Mouse (Mus musculus) heart, embryonic 16.5 days (tissue): ENCODE measurements around the gene 4921517D22Rik. TPM values are rescaled to one million over a fixed set of nuclear protein-coding genes. Genes with fewer than 3 reads are reported as not detected.
"Not testable (repeated sequence)": the region's sequence is repeated elsewhere in the genome, so short reads cannot be mapped to it uniquely, and the experiment has no call there.

Experiments used
- ATAC-seq: fragments of 200-750 bp; cut with Nextera tagmentation; replicated peaks from 2 replicates; pipeline ENCODE4 v1.8.0; 2017; ENCODE audit warnings: moderate number of reproducible peaks; ENCODE audit not compliant: insufficient read depth, low FRiP score; ENCODE audit errors: extremely low read depth
- H3K27ac ChIP-seq: fragments of 300-500 bp; sonication (generic); 2 replicates; pipeline ENCODE4 v1.5.1; 2014; ENCODE audit warnings: mild to moderate bottlenecking, low read length, control low read depth, moderate library complexity
- H3K27me3 ChIP-seq: fragments of 300-500 bp; sonication (generic); 2 replicates; pipeline ENCODE4 v1.6.1; 2014; ENCODE audit warnings: low read length, mixed read lengths; ENCODE audit not compliant: control insufficient read depth, insufficient read depth
- H3K36me3 ChIP-seq: fragments of 300-500 bp; sonication (generic); 2 replicates; pipeline ENCODE4 v1.6.1; 2014; ENCODE audit not compliant: control insufficient read depth, insufficient read depth
- H3K4me1 ChIP-seq: fragments of 300-500 bp; sonication (generic); 2 replicates; pipeline ENCODE4 v1.6.1; 2014; ENCODE audit warnings: low read length, mixed read lengths; ENCODE audit not compliant: control insufficient read depth, insufficient read depth
- H3K4me2 ChIP-seq: fragments of 300-500 bp; sonication (generic); 2 replicates; pipeline ENCODE4 v1.6.1; 2014; ENCODE audit warnings: low read depth, mild to moderate bottlenecking, control low read depth, low read length
- H3K4me3 ChIP-seq: fragments of 300-500 bp; sonication (generic); 2 replicates; pipeline ENCODE4 v1.5.1; 2014; ENCODE audit warnings: mild to moderate bottlenecking, control low read depth, low read length
- H3K9ac ChIP-seq: fragments of 300-500 bp; sonication (generic); 2 replicates; pipeline ENCODE4 v1.6.1; 2014; ENCODE audit warnings: low read length, control low read depth
- H3K9me3 ChIP-seq: fragments of 300-500 bp; sonication (generic); replicated peaks from 2 replicates; pipeline ENCODE4 v1.6.1; 2016; ENCODE audit warnings: low read length; ENCODE audit not compliant: control insufficient read depth
- WGBS: fragments of 180-500 bp; shearing (Covaris S2); extraction: QIAGEN DNeasy Blood & Tissue Kit; methylation state at CpG from one replicate; pipeline ENCODE4 v1.1.7; 2014; 5-methylcytosine and 5-hydroxymethylcytosine counted together
- polyA plus RNA-seq: library from polyadenylated mRNA; unstranded; fragments of >200 nt; fragmentation: Nextera tagmentation; extraction: Ambion mirVana; gene quantifications from 2 replicates; pipeline ENCODE4 v1.2.1, GENCODE M21; 2015

The 4921517D22Rik gene
- not detected in 2 replicates for polyA plus RNA-seq

DNA sequence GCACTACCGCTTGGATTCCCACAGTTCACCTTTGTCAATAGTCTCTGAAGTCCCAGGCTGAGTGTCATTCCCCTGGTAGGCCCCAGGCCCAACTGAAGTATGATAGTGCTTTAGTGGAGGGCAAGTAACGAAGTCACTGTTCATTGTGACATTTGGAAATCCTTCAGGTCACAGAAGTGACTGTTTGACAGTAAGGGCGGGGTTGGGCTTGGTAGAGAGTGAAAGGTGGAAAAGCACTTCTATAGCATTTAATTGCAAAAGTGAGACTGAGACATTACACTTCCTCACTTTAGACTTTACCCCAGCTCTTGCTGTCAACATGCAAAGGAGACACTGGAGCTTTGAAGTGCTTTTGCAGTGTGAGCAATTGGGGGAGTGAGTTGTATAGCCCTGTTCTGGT is at the start of gene 4921517D22Rik:
4921517D22Rik (minus strand) TSS at position 101 of the 400 bp plus-strand sequence.
- no peaks in the 10 kb centered on the region for H3K27me3 ChIP-seq
- WGBS, result 74% methylated on average over 3 of the region's 3 CpGs
- H3K4me1 ChIP-seq, result peaks cover 6% of the 10 kb centered on the region; the same call in 1 of the 2 replicates
- H3K9me3 ChIP-seq, result no peaks in the 10 kb centered on the region
- H3K4me3 ChIP-seq, result no peak within 1 kb of the TSS
- H3K4me2 ChIP-seq, result no peak within 1 kb of the TSS
- no peak within 1 kb of the TSS for H3K9ac ChIP-seq
- no peak within 1 kb of the TSS for H3K27ac ChIP-seq
- no peaks in the 10 kb centered on the region for H3K36me3 ChIP-seq
- no peak for ATAC-seq

GRCm38 (mm10) chr13:59741697-59742096 is 47.8 kb upstream of the 4921517D22Rik start:
- no peaks in the 10 kb centered on the region for H3K27me3 ChIP-seq
- no peak overlapping the region for H3K27ac ChIP-seq
- no peak overlapping the region for H3K4me2 ChIP-seq
- no peaks in the 10 kb centered on the region for H3K9me3 ChIP-seq
- peaks cover 5% of the 10 kb centered on the region for H3K4me1 ChIP-seq
- 69% methylated on average over 10 of the region's 10 CpGs for WGBS
- no peak for ATAC-seq
- H3K4me3 ChIP-seq, result no peak overlapping the region
- no peaks in the 10 kb centered on the region for H3K36me3 ChIP-seq
- H3K9ac ChIP-seq, result no peak overlapping the region

DNA sequence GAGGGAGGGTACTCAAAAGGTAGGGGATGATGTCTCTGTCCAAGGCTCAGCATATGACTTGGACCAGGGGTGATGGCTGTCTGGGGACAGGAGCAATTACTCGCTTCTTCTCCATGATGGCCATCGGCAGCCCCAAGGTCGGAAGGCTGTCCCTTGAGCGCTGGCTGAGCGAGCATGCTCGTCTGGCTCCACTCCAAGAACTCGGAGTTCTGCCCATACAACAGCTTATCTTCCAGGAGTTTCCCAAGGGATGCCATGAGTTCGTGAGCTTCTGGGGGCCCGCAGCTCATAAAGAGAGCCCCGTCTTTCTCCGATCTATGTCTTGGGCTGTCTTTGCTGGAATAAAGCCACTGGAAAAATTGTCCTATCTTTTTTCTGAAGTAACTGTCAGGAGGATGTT is 47.2 kb upstream of the 4921517D22Rik start:
- WGBS, result 41% methylated on average over 11 of the region's 11 CpGs
- no peak for ATAC-seq

DNA sequence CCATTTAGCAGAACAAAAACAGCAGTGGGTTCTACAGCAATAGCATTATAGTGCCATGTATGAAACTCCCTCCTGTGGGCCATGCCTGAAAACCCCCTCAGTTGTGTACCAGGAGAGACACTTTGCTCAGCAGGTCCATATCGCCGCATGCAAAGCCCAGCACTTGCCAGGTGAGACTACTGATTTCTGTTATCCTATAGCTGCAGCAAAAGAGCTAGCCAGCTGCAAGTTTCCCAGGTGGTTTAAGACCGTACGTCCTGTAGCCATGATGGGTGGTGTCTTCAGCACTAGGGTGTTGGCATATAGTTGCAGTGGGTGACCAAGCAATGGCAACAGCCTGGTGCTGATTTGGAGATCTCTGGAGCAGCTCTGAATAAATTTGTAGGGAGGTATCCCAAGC is 45.5 kb upstream of the 4921517D22Rik start:
- Histone ChIP-seq H3K36me3 (no peaks in the 10 kb centered on the region), H3K27me3 (no peaks in the 10 kb centered on the region), H3K4me3 (no peak overlapping the region), H3K9me3 (no peaks in the 10 kb centered on the region), H3K27ac (no peak overlapping the region), H3K4me2 (no peak overlapping the region), H3K4me1 (peaks cover 5% of the 10 kb centered on the region), H3K9ac (no peak overlapping the region)
- WGBS, result 87% methylated on average over 4 of the region's 4 CpGs
- ATAC-seq, result no peak

More for the DNA sequence above, 47.2 kb upstream of the 4921517D22Rik start:
- H3K4me1 ChIP-seq, result peaks cover 5% of the 10 kb centered on the region
- peak overlapping the region; percentile 24; the same call in 1 of the 2 replicates for H3K4me2 ChIP-seq
- no peak overlapping the region for H3K9ac ChIP-seq
- no peaks in the 10 kb centered on the region for H3K36me3 ChIP-seq
- H3K27me3 ChIP-seq, result no peaks in the 10 kb centered on the region
- no peak overlapping the region for H3K27ac ChIP-seq
- no peaks in the 10 kb centered on the region for H3K9me3 ChIP-seq
- H3K4me3 ChIP-seq, result no peak overlapping the region

DNA sequence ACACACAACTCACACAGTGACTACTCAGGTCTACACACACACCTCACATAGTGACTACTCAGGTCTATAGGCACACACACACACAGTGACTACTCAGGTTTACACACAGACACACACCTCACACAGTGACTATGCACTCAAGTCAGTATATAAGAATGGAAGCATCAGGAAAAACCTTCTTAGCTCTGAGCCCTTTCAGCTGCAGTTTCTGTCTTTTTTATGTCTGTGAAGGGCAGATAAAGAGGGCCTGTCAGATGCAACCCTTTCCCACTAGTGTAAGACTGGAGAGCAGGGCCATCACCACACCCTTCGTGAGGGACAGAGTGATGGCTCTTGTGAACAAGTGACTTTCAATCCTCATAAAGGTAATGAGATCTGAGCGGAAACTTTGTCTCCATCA is 44.5 kb upstream of the 4921517D22Rik start:
- peaks cover 5% of the 10 kb centered on the region for H3K4me1 ChIP-seq
- H3K4me2 ChIP-seq, result no peak overlapping the region
- H3K9me3 ChIP-seq, result no peaks in the 10 kb centered on the region
- 77% methylated on average over 2 of the region's 2 CpGs for WGBS
- ATAC-seq, result no peak
- no peak overlapping the region for H3K9ac ChIP-seq
- H3K4me3 ChIP-seq, result no peak overlapping the region
- H3K36me3 ChIP-seq, result no peaks in the 10 kb centered on the region
- H3K27me3 ChIP-seq, result no peaks in the 10 kb centered on the region
- no peak overlapping the region for H3K27ac ChIP-seq

DNA sequence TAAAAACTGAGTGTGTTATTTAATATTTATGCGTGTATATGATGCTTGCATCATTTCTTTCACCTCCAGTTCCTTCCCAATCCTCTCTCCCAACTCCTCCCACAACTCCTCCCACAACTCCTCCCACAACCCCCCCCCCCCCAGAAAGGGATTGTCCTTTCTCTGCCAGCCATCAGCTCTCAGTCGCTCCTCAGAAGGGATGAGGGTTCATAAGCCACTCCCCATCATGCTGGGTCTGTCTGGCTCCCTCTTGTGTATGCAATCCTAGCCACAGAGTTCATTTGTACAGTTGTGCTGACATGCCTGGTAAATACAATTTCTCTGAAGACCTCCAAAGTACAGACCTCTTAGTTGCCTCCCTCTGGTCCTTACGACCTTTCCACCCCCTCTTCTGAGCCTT is 41.3 kb upstream of the 4921517D22Rik start:
- Histone ChIP-seq H3K4me2 (no peak overlapping the region), H3K27ac (no peak overlapping the region), H3K9me3 (no peaks in the 10 kb centered on the region), H3K27me3 (no peaks in the 10 kb centered on the region), H3K36me3 (no peaks in the 10 kb centered on the region), H3K9ac (no peak overlapping the region), H3K4me3 (no peak overlapping the region), H3K4me1 (no peaks in the 10 kb centered on the region)
- no peak; the same call in 1 of the 2 replicates for ATAC-seq
- 26% methylated on average over 3 of the region's 3 CpGs for WGBS

- ATAC-seq, H3K27me3 ChIP-seq, H3K4me1 ChIP-seq, H3K36me3 ChIP-seq, H3K4me3 ChIP-seq, H3K9ac ChIP-seq, H3K27ac ChIP-seq, H3K4me2 ChIP-seq, H3K9me3 ChIP-seq: not testable (repeated sequence)
- 29% methylated on average over 6 of the region's 6 CpGs for WGBS
Measured at GRCm38 (mm10) chr13:59734347-59734746, 40.4 kb upstream of the 4921517D22Rik start.

- Histone ChIP-seq H3K27ac (no peak overlapping the region), H3K4me1 (no peaks in the 10 kb centered on the region), H3K4me3 (no peak overlapping the region), H3K36me3 (no peaks in the 10 kb centered on the region), H3K4me2 (no peak overlapping the region), H3K27me3 (no peaks in the 10 kb centered on the region), H3K9ac (no peak overlapping the region), H3K9me3 (no peaks in the 10 kb centered on the region)
- WGBS, result 90% methylated on average over 2 of the region's 4 CpGs
- ATAC-seq, result no peak
Measured at GRCm38 (mm10) chr13:59733936-59734335, 40.0 kb upstream of the 4921517D22Rik start.

DNA sequence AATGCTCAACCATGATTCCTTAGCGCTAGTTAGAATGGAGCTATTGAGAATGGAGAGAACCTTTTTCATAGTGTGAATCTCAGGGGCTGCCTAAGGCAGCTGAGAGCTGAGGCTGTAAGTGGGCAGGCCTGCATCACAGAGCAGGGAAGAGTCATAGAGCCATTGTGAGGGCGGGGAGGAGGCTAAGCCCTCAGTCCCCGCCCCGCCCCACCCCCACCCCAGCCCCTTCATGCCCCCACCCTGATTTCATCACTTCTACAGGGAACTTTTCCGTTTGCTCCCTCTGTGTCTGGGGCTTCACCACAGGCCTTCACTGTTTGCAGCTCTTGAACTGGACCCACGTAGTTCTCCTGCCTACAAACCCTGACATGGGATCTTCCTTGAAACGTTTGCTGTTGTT is 37.7 kb upstream of the 4921517D22Rik start, which contains the start of gene Spata31d1d:
Spata31d1d (minus strand) TSS at position 101 of the 400 bp plus-strand sequence.
- no peak within 1 kb of the TSS for H3K27ac ChIP-seq
- no peaks in the 10 kb centered on the region for H3K36me3 ChIP-seq
- no peak within 1 kb of the TSS for H3K4me2 ChIP-seq
- peaks cover 3% of the 10 kb centered on the region for H3K4me1 ChIP-seq
- H3K9me3 ChIP-seq, result no peaks in the 10 kb centered on the region
- WGBS, result 37% methylated on average over 6 of the region's 7 CpGs
- ATAC-seq, result no peak
- H3K27me3 ChIP-seq, result no peaks in the 10 kb centered on the region
- H3K9ac ChIP-seq, result no peak within 1 kb of the TSS
- H3K4me3 ChIP-seq, result no peak within 1 kb of the TSS
